Mouse (Mus musculus) 3T3-L1 (cell line): ENCODE data around the gene Ppfia4.

ENCODE experiments used
- DNase-seq: peaks from one replicate; pipeline ENCODE4 v3.0.0-alpha.2; 2015; ENCODE audit warnings: low read depth, low spot score

Gene Ppfia4

DNA sequence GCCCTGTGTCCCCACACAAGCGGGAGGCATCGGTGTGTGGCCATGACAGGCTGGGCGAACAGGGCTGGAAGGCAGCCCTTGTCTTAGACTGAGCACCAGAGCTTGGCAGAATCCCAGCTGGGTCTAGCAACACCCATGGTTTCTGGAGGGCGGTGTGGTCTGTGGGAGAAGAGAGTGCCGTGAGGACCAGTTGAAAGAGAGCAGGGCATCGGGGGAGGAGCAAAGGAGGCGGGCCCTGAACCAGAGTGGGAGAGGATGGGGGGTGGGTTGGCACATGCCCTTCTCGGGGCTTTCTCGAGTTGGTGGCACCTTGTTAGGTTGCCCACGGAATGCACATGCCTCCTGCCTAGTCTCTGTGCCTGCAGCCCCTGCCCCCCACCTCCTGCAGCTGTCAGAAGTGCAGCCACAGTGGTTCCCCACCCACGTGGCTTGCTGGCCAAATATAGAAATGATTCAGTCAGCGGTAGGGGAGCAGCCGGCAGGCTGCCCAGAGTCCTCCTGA is at the start of gene Ppfia4:
Gene Ppfia4 (minus strand): TSS at position 159 of the 502 bp plus-strand sequence.
- peak; percentile 93 for DNase-seq

GRCm38 (mm10) chr1:134381795-134382625 is 49.3 kb upstream of the Ppfia4 start:
- DNase-seq: no peak

DNA sequence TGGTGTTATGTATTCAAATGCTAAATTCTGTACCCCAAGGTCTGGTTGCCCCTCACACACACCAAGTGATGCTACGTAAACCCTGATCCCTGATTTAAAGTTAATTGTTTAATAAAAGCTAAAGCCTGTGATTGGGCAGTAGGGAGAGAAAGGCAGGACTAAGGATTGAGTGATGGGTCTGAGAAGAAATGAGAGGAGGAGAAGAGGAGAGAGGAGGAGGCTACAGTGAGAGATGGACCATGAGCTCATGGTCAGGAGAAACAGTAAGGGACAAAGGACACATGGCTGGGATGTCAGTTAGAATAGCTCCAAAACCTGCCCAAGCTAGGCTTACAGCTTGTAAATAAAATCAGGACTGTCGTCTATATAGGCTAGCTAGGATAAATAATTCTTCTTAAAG is 48.3 kb upstream of the Ppfia4 start:
- DNase-seq: no peak

DNA sequence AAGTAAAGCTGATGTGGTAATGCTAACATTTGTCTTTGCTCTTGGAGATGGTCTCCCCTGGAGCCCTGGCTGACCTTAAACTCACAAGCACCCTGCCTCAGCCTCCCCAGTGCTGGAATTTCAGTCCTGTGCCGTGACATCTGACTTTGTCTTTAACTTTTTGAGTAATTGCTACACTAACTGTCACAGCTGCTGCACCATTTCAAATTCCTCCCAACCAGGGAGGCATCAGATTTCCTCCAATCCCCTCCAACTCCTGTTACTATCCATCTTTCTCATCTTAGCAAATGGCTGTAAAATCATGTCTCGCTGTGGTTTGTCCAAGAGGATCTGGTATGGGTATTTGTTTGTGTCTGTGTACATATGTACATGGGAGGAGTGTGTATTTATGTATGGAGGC is 41.4 kb upstream of the Ppfia4 start:
- DNase-seq: no peak

GRCm38 (mm10) chr1:134368777-134369337 is 36.1 kb upstream of the Ppfia4 start:
- DNase-seq: peak; percentile 77

DNA sequence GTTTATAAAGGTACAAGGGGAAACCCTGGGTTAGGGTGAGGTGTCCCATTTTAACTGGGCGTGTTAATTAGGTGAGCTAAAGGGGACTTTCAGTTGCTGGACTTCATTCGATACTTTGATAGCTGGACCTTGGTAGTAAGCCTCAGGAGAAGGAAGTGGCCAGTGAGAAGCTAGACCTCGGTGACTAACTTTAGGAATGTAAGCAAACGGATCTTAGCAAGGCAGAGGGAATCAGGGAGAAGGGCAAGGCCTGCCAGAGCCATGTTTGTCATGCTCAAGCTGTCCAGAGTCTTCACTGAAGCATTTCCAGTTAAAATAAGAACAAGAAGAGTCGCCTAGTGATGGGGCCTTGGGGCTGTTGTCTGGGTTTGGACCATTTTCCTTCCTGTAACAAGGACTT is 32.8 kb upstream of the Ppfia4 start:
- peak; percentile 16 for DNase-seq

DNA sequence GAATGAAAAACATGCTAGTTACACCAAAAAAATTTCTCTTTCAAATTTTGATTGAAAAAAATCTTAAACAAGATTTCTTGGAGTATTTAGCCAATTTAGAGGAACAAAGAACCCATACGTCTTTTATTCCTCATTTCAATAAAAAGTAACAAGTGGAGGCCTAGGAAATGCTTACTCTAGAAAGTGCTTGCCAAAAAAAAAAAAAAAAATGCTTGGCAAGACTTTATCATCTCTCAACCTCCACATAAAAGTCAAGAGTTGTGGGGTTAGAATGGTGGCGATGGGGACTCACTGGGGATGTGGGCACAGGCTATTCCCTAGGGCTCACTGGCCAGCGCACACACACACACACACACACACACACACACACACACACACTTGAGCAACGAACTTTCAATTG is 30.5 kb upstream of the Ppfia4 start:
- no peak for DNase-seq

DNA sequence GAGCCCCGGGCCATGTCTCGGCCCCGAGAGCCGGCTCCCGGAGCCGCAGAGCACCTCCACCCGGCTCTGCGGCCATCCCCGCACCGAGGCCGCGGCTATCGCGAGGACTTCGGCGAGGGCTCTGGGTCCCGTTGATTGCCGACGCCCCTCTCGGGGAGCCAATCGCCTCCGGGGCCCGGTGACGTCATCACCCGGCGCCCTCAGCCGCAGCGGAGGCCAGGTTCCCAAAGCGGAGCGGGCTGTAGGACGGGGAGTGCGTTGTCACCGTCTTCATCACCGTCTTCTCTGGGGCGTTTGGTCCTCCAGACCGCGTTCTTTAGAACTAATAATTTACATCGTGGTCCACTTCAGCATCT is 29.1 kb upstream of the Ppfia4 start, which contains the start of gene Tmem183a:
Gene Tmem183a (minus strand): TSS at position 123 of the 356 bp plus-strand sequence.
- DNase-seq: peak; percentile 92

DNA sequence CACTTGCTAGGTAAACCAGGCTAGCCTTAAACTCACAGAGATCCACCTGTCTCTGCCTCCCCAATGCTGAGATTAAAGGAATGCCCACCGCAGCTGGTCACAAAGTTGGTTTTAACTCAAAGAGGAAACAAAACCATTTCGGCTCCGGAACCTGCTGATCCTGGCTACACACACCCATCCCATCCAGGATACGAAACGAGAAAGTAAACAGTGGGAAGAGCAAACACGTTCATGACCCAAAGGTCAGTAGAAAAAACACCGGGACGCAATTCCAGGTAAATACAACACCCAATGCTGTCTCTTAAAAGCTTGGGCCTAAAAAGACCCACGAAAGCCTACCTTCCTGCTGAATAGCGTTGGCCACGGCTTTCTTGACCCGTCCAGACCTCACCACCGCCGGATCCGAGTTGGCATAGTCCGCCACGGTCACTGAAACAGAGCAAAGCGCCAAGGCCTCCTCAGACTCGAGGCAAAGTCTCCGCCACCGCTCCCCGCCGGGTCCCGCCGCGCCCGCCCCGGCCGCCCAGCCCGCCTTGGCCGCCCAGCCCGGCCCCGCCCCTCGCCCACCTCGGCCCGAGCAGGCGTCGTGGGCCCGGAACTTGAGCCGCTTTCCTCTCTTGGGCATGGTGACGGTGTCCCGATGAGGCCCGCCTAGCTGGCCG is 28.6 kb upstream of the Ppfia4 start:
- DNase-seq: peak; percentile 27

DNA sequence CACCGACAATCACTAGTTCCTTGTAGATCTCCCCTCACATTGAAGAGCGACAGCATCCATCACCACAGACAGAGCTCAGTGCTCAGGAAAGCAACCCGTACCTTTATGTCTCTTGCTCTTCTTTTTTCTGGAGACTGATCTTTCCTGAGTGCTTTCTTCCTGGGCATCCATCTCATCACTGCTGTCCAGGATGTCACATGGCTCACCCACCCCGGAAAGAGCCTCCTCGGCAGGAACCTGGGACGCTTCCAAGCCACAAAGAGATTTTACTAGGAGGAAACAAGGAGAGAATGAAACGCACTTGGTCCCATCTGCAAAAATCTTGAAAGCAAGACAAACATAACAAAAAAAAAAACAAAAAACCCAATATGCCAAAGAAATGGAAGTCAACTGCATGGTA is 27.9 kb upstream of the Ppfia4 start:
- peak; percentile 71 for DNase-seq

- no peak for DNase-seq
Observed at GRCm38 (mm10) chr1:134357461-134357860, 24.7 kb upstream of the Ppfia4 start.

DNA sequence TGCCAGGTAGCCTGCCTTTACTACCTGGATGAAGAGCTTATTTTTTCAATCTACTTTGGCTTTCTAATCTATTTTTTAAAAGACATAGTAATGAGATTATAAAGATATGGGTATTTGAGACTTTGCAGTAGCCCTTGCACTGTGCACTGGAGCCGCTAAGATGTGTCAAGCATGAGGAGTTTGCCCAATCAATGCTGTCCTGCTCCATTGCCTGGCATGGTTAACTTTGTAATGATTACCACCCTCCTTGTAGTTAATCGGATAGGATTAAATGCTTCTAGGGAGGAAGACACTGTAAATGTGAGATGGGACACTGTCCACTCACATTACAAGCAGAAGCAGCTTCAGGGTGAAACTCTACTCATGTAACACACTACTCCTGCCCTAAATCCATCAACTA is 20.6 kb upstream of the Ppfia4 start:
- no peak for DNase-seq

- no peak for DNase-seq
Observed at GRCm38 (mm10) chr1:134347791-134348190, 15.1 kb upstream of the Ppfia4 start.

DNA sequence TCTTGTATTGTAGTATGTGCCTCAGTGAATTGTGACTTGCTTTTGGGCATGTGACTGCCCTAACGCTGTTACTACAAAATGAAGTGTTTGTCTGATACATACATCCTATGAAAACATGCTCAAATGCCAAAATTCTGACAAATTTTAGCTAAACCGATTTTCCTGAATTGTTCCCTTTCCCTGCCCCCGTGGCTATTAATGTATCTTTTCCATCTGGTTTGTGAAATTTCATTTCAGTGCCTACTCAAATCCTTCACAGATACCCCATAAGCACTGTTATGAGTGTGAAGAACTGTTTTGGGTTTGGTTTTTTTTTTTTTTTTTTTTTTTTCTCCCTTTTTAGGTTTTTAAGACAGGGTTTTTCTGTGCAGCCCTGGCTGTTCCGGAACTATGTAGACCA is 12.3 kb upstream of the Ppfia4 start:
- DNase-seq: no peak

DNA sequence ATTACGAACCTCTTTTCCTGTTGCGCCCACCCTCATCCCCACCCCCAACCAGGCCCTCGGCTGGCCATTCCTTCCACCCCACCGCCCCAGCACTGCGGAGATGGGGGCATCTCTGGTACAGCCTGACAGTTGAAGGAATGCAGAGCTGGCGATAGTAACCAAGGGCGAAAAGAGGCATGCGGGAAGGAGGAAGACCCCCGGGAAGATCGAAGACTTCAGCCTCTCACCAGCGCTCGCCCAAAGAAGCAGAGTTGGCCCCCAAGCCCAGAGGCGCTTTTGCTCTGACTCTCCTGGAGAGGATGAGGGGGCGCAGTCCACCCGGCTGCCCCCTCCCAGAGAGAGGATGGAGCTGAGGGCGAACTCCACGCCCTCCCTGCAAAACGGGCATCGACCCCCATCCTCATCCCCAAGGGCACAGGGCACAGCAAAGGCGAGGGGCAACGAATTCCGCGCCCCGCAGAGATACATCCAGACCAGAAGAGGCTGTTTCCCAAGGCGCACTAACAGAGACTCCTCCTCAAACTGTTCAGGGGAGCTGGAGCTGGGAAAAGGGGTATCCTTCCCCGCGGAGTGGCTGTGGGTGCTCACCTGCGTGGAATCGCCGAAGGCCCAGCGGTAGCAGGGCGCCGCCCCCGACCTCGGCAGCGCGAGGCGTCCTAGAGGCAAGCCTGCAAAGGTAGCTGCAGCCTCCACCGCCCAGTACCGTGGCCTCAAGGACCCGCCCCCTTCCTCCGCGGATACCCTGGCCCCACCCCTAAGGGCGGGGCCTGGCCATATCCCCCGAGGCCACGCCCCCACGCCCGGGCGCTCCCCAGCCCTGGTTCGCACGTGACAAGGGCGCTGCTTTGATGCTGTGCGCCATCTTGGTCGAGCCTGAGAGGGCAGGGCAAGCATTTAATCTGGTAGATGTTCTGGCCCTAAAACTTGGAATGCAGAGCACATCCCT is 11.6 kb upstream of the Ppfia4 start:
- no peak for DNase-seq

- no peak for DNase-seq
Observed at GRCm38 (mm10) chr1:134343567-134343966, 10.8 kb upstream of the Ppfia4 start.

GRCm38 (mm10) chr1:134342781-134343310 is 10.1 kb upstream of the Ppfia4 start:
- no peak for DNase-seq

DNA sequence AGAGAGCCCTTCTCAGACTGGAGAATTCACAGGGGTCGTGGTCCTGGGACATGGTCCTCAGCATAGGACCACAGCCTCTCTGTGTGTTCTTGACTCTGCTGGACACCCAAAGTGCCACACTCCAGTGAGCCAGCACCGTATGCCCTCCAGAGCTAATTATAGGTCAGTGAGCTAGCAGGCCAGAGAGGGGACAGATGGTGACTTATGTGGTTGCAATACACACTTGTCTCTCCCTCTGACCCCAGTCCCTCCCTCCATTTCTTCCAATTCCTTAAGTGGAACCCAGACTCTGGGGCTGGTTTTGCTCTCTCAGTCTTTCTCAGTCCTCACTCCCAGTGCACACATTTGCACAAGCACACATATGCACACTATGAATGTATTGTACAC is 9.5 kb upstream of the Ppfia4 start:
- DNase-seq: no peak

GRCm38 (mm10) chr1:134341641-134342277 is 9.0 kb upstream of the Ppfia4 start:
- no peak for DNase-seq

DNA sequence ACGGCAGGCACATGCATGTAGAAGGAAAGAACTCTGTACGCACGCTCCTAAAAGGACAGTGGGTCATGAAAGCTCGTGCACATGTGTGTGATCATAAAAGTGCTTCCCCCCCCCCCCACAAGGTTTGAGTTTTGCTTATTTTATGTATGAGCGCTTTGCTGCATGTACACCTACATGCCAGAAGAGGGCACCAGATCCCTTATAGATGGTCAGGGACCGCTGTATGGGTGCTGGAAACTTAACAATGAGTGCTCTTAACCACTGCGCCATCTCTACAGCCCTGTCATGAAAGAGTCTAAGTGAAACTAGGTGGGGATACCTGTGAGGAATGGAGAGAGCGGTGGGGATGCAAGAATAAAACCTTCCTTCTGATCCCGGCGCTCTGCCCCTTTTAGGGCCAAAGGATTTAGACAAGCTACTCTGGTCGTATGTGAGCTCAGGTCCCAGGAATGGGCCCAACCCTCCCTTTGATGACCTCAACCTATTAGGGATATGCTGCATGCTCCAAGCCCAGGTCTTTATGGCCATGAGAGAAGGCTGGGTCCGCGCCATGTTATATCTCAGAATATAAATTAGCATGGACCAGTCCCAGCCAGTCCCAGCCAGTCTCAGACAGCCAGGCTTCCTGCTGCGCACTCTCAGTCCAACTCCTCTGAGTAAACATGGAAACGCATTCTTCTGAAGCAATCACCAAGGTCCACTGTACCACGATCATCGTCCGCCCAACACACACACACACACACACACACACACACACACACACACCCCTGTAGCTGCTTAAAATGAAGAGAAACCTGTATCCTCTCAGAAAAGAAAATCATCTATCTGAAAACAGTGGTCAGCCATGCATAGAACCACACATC is 7.3 kb upstream of the Ppfia4 start:
- DNase-seq: no peak
